Mouse (Mus musculus) monocyte, adult 5-6 weeks (primary cell): ENCODE results near the gene 4933411K16Rik. TPM values are rescaled to one million over a fixed set of nuclear protein-coding genes. Genes with fewer than 3 reads are reported as not detected.

Source experiments
- ATAC-seq: fragments of 153-309, 156-312 bp; replicated peaks from 2 replicates; pipeline ENCODE4 v1.8.0; 2017; ENCODE audit warnings: mild to moderate bottlenecking; ENCODE audit not compliant: low TSS enrichment, insufficient number of reproducible peaks, severe bottlenecking, poor library complexity, low FRiP score
- total RNA-seq: library from RNA; stranded (forward); fragments of 200-1000, 200-491, 200-594 nt; gene quantifications from 3 replicates; pipeline ENCODE4 v1.2.3, GENCODE M21; 2017

4933411K16Rik gene
- total RNA-seq = 0.43 to 0.67 TPM in 2 of 3 replicates, not detected in the other

DNA sequence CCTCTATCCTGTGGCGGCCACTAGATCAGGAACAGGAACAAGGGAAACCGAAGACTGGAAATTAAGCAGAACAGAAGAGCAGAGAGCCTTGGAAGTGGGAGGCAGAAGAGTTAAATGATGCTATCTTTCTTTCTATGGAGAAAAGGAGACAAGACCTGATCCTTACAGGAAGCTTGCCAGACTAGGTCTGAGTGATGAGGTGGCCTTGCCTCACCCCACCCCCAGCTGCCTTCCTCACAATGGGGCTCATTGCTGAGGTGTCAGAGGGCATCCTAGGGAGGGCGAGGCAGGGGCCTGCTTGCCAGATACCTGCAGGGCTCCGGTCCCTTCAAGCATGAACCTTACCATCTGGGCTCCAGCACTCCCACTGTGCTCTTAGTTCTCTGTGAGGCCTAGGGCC is at the start of gene 4933411K16Rik:
Gene 4933411K16Rik (plus strand): TSS at position 301 of the 400 bp plus-strand sequence.
- ATAC-seq = no peak

DNA sequence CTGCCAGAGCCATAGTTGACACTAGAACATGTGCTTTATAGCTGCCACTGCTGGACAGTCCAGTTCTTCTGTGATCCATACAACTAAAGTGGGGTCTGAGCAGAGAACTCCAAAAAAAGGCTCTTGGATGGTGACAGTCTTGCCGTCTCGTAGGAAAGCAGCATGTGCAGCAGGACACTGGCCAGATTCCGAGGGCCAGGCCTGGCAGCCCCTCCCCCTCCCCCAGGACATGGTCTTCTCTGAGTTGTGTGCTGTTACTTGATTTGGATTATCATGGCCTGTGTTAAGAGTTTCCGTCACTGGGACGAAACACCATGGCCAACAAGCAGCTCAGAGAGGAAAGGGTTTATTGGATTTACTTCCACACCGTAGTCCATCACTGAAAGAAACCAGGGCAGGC is 47.8 kb upstream of the 4933411K16Rik start:
- ATAC-seq = no peak

GRCm38 (mm10) chr19:42005616-42006015 is 46.4 kb upstream of the 4933411K16Rik start:
- ATAC-seq = peak; percentile 55

DNA sequence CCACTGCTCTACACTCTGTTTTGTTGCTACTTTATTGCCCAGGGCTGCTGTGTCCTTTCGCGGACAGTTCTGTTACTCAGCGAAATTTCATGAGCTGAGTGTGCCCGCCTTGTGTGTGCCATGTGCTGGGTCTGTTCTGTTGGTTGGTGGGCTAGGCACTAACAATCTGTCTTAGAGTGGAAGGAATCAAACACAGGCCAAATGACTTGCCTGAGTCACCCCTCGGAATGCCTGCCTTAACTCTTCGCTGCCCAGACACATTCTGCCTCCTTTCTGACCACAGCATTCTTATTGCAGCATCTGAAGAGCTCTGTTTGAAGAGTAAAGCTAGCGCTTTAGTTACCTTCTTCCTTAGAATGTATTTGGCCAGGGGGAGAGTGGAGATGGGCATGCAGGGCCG is 45.5 kb upstream of the 4933411K16Rik start:
- no peak for ATAC-seq

GRCm38 (mm10) chr19:42008586-42008985 is 43.5 kb upstream of the 4933411K16Rik start:
- no peak for ATAC-seq

DNA sequence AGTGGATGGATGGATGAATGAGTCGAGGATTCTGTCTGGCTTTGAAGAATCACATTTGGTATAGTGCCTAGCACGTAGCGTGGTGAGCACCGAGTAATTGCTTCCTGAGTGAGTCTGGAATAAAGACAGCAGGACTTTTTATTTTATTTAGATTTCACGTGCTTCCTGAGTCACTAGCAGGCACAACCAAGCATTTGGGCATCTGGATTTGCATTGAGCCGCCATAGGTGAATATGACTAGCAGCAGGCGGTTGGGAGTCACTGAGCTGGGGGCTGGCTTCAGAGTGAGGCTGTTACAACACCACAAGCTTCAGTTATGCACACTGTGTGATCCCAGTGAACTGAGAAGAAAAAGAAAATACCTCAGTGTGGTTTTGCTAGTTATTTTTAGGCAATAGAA is 43.0 kb upstream of the 4933411K16Rik start:
- ATAC-seq = no peak

DNA sequence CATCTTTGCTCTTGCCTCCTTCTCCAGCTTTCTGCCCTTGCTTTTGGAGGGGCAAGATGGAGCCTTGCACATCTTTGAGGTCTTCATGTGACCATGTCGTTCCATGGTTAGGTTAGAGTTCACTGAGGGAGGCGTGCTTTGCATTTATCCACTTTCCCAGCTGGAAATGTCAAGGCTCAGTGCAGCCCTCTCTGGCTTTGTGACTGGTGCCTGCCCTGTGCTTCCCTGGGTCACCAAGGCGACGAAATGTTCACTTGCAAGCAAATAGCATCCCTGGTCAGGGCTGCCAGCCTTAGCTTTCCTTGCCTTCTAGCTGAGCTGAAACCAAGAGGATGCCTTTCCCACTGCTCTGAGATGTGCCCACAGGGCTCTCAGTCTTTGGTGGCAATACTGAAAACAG is 41.6 kb upstream of the 4933411K16Rik start:
- no peak for ATAC-seq

DNA sequence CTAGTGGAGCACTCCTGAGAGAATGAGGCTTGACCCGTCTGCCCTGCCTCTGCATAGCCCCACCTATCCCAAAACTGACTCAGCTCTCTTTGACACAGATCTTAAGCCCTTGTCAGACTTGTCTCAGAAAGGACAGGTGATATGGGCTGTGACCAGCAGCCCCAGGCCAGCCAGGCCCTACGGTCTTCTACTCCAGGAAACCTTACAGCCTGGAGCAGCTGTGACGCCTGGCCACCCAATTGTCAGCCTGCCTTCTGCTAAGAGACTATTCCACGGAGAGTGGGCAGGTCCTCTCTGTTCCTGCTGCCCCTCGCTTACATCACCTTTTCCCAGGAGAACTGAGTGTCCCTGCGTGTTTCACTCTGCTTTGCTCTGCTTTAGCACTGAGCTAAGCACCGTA is 40.9 kb upstream of the 4933411K16Rik start:
- ATAC-seq = no peak

DNA sequence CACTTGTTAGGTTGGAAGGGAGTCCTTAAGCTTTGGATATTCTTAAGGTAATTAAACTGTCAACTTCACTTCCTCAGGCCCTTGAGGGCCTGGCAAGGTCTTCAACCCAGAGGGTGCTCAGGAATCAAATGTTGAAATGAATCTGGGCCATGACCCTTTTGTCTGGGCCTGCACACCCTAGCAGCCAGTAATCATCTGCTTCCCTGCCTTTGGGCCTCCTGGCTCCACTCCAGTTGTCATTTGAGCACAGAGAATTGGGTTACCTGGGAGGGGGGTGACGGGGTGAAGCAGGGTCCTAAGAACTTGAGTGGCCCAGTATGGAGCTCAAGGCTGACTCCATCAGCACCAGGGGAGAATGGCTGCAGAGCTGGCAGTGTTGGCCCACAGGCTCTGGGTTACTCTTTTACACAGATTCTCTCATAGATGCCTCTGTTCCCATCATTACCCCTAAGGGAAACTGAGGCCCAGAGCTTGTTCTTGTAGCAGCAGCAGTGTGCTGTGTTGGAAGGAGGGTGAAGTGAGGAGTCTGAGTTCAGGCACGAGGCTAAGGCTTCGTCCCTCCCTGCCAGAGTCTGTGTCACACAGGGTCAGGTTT is 37.7 kb upstream of the 4933411K16Rik start:
- ATAC-seq = no peak

- no peak for ATAC-seq
Observed at GRCm38 (mm10) chr19:42015001-42015400, 37.0 kb upstream of the 4933411K16Rik start.

DNA sequence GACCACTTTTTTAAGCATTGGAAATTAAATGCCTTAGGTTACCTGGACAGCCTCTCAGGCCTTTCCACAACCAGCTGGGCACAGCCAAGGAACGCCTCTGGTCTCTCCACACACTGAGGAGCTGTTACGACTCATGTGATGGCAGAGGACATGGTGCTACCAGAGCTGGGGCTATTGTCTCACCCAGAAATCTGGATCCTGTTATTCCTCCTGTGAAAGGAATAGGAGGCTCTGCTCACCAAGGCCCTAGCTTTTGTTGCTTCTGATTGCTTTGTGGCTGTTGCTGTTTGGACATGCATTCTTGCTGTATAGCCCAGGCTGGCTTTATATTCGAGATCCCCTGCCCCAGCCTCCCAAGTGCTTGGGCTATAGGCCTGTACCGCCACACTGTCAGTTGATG is 35.8 kb upstream of the 4933411K16Rik start:
- ATAC-seq = no peak

GRCm38 (mm10) chr19:42016840-42017239 is 35.2 kb upstream of the 4933411K16Rik start:
- ATAC-seq = no peak

DNA sequence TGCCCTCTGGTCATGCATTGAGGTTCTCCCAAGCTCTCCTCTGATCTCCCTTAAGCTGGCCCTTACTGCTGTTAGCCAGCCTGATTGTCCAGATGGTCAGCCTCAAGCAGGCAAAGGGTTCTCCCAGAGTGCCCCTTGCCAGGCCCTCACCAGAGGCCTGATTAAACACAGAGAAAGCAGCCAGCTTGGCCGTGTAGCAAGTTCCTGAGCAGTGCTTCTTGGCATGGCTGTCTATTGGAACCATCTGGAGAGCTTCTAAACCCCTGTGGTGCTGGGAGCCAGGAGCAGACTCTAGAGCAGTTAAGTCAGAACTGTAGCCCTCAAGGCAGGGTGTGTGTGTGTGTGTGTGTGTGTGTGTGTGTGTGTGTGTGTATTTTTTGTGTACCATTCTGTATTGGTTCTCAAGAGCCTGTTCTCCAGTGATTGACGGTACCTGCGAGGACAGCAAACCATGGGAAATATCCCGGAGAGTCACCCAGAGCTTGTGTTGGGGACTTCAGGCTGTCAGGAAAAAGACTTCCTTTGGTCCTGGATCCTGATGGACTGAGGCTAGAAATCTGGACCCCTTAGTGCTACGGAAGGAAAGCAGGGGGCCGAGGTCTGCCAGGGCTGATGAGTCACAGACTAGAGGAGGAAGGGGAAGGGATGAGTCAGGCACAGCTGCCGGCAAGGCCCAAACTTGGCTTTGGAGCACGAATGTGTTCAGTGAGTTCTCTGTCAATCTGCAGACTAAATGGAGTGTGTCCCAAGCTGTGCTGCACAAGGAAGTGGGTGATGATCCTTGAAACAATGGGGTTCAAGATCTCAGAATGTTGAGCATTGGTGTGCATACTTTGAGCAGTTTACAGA is 34.4 kb upstream of the 4933411K16Rik start:
- 0 out of 2 replicates have a peak, but pooled peaks have one; percentile 36 for ATAC-seq

DNA sequence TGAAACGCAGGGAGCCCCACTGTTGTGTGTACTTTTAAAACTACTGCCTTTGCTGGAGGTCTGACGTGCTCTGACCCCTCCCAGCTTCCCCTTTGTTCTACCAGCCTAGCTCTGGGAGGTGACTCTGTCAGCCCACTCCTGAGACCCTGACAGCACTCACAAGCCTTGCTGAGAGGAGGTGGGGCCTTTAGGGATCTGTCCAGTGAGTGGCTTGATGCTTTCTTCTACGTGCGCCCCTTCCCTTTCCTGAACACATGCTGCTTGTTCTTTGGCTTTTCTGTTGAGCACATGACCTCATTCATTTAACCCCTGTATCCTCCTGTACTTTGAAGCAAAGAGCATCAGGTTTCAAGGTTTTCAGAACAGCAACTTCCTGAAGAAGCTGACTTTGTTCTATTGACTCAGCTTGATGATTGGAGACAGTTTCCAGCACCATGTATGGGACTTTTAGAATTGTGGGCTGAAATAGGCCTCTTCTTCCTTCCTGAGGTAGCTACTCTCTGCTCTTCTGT is 33.0 kb upstream of the 4933411K16Rik start:
- ATAC-seq = no peak

DNA sequence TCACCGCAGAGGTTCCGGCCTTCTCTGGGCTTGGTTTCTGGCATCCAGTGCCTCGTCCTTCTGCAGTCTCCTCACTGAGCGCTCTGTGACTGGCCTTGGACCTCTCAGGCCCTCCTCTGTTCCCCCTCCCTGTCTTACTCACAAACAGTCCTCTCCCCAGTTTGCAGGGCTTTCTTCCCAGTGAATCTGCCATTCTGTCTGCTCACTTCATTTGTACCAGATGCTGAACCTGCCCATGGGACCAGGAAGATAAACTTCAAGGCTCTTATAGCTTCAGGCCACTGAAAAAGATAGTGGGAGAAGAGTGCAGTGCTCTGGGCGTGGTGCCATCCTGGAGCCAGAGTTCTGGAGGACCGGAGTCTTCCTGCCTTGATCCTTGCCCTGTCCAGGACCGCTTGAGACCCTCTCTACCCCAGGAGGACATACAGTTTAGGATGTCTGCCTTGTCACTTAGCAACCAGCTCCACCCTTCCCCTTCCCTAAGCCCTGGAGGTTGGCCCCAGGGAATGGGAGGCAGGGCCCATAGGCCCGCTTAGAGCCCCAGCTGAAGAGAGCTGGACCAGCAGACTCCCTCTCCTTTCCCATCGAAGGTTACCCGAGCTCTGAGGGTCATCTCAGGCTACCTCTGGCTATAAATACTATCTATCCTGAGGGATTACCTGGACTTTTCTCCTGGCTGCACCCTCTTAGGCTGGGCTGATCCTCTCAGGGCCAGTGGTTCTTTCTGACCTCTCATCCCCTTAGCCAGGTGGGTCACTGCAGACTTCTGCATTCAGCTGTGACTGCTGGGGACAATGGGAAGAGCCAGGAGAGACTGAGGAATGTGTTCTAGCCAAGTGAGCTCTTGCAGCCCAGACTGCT is 30.1 kb upstream of the 4933411K16Rik start:
- ATAC-seq = no peak

GRCm38 (mm10) chr19:42022542-42022848 is 29.6 kb upstream of the 4933411K16Rik start:
- no peak for ATAC-seq

- peak; percentile 94 for ATAC-seq
Observed at GRCm38 (mm10) chr19:42026158-42026557, 25.9 kb upstream of the 4933411K16Rik start.

DNA sequence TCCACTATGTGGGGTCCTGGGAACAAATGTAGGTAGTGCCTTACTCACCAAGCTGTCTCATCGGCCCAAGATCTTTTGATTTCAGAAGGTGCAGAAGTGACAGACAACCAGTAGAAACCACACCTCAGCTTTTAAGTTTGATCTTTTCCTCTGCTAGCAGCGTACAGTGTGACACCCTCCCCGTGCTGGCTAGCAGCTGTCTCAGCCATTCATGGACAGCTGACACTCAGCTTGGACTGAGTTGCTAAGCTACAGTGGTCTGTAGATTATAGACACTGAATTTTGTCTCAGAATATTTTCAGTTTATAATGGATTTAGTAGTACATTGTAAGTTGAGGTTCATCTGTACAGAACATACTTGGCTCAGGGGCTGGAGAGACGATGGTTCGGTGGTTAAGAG is 20.9 kb upstream of the 4933411K16Rik start:
- ATAC-seq = no peak

- no peak for ATAC-seq
Observed at GRCm38 (mm10) chr19:42033611-42034010, 18.4 kb upstream of the 4933411K16Rik start.
